Mouse (Mus musculus) embryonic facial prominence, embryonic 15.5 days (tissue): ENCODE measurements around the gene Synj2bp. TPM values are rescaled to one million over a fixed set of nuclear protein-coding genes. Genes with fewer than 3 reads are reported as not detected.
A peak's percentile ranks its signal among the peaks of the same experiment; 100 is the strongest.
"Not testable (repeated sequence)": the region's sequence is repeated elsewhere in the genome, so short reads cannot be mapped to it uniquely, and the experiment has no call there.

Experiments used
- ATAC-seq: fragments of 200-750 bp; cut with Nextera tagmentation; 2 replicates; pipeline ENCODE4 v1.8.0; 2017; ENCODE audit warnings: low read depth, moderate TSS enrichment; ENCODE audit not compliant: insufficient number of reproducible peaks, low FRiP score, low TSS enrichment
- H3K27ac ChIP-seq: fragments of 300-500 bp; sonication (generic); replicated peaks from 2 replicates; pipeline ENCODE4 v1.5.1; 2015; ENCODE audit warnings: mild to moderate bottlenecking, inconsistent platforms
- H3K27me3 ChIP-seq: fragments of 300-500 bp; sonication (generic); 2 replicates; pipeline ENCODE4 v1.6.1; 2015; ENCODE audit warnings: inconsistent platforms
- H3K36me3 ChIP-seq: fragments of 300-500 bp; sonication (generic); 2 replicates; pipeline ENCODE4 v1.6.1; 2015; ENCODE audit warnings: mild to moderate bottlenecking, inconsistent platforms
- H3K4me1 ChIP-seq: fragments of 300-500 bp; sonication (generic); 2 replicates; pipeline ENCODE4 v1.6.1; 2015; ENCODE audit warnings: inconsistent platforms
- H3K4me2 ChIP-seq: fragments of 300-500 bp; sonication (generic); replicated peaks from 2 replicates; pipeline ENCODE4 v1.6.1; 2015; ENCODE audit warnings: mild to moderate bottlenecking, inconsistent platforms
- H3K4me3 ChIP-seq: fragments of 300-500 bp; sonication (generic); replicated peaks from 2 replicates; pipeline ENCODE4 v1.5.1; 2015; ENCODE audit warnings: mild to moderate bottlenecking, inconsistent platforms
- H3K9ac ChIP-seq: fragments of 300-500 bp; sonication (generic); 2 replicates; pipeline ENCODE4 v1.6.1; 2015; ENCODE audit warnings: inconsistent platforms
- H3K9me3 ChIP-seq: fragments of 300-500 bp; sonication (generic); replicated peaks from 2 replicates; pipeline ENCODE4 v1.6.1; 2016; ENCODE audit warnings: inconsistent platforms
- WGBS: fragments of 180-500 bp; shearing (Covaris S2); methylation state at CpG from one replicate; pipeline ENCODE4 v1.1.7; 2015; 5-methylcytosine and 5-hydroxymethylcytosine counted together
- polyA plus RNA-seq: library from polyadenylated mRNA; unstranded; fragments of >200 nt; fragmentation: Nextera tagmentation; extraction: Ambion mirVana; gene quantifications from 2 replicates; pipeline ENCODE4 v1.2.1, GENCODE M21; 2015

The Synj2bp gene
- polyA plus RNA-seq, 1 experiment from 2014 or later = 36.5 TPM

GRCm38 (mm10) chr12:81484727-81485191 is 48.0 kb downstream of the Synj2bp start, which contains the start of gene Cox16:
Gene Cox16, minus strand, starts transcription at chr12:81485127.
- peak within 1 kb of the TSS; percentile 94 for H3K27ac ChIP-seq
- under 1% methylated on average over 31 of the region's 31 CpGs for WGBS
- peak; percentile 97 for ATAC-seq
- H3K4me3 ChIP-seq = peak within 1 kb of the TSS; percentile 77
- no peaks in the 10 kb centered on the region for H3K27me3 ChIP-seq
- H3K9me3 ChIP-seq = no peaks in the 10 kb centered on the region
- H3K4me1 ChIP-seq = 0 out of 2 replicates have a peak, but pooled peaks cover 2% of the 10 kb centered on the region
- no peaks in the 10 kb centered on the region for H3K36me3 ChIP-seq
- peak within 1 kb of the TSS; percentile 52 for H3K4me2 ChIP-seq
- H3K9ac ChIP-seq = peak within 1 kb of the TSS; percentile 69

GRCm38 (mm10) chr12:81484212-81484611 is 48.5 kb downstream of the Synj2bp start:
- no peaks in the 10 kb centered on the region for H3K27me3 ChIP-seq
- H3K9ac ChIP-seq = peak overlapping the region; percentile 69; the same call in 1 of the 2 replicates
- H3K36me3 ChIP-seq = no peaks in the 10 kb centered on the region
- ATAC-seq = no peak
- no peaks in the 10 kb centered on the region for H3K9me3 ChIP-seq
- peak overlapping the region; percentile 52 for H3K4me2 ChIP-seq
- H3K4me1 ChIP-seq = 0 out of 2 replicates have a peak, but pooled peaks cover 2% of the 10 kb centered on the region
- peak overlapping the region; percentile 94 for H3K27ac ChIP-seq
- H3K4me3 ChIP-seq = peak overlapping the region; percentile 77
- under 1% methylated on average over 7 of the region's 7 CpGs for WGBS

- Histone ChIP-seq H3K4me3 (peak overlapping the region; percentile 77), H3K27ac (no peak overlapping the region), H3K4me1 (0 out of 2 replicates have a peak, but pooled peaks cover 2% of the 10 kb centered on the region), H3K36me3 (no peaks in the 10 kb centered on the region), H3K27me3 (no peaks in the 10 kb centered on the region), H3K4me2 (peak overlapping the region; percentile 52), H3K9ac (no peak overlapping the region), H3K9me3 (no peaks in the 10 kb centered on the region)
- ATAC-seq = no peak
- WGBS = 46% methylated on average over 17 of the region's 17 CpGs
Measured at GRCm38 (mm10) chr12:81483656-81484055, 49.1 kb downstream of the Synj2bp start.

DNA sequence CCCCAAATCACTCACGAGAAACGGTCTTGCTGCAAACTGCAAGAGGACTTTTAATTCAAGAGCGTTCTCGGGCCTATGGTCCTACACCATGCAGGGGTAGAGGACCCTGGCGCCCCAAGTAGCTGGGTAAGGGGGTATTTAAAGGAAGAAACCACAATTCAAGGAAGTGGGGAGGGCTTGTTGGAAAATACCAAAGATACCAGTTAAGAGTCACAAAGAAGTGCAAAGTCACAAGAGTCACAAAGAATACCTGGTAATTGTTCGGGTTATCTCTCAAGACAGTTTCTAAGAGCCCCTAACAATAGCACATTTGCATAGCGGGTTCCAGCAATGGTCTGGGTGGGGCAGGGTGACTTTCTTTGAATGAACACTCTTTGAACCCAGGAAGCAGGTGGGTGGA is 73.7 kb downstream of the Synj2bp start:
- not testable (repeated sequence) for H3K9ac ChIP-seq, H3K4me1 ChIP-seq, H3K4me2 ChIP-seq, H3K4me3 ChIP-seq, H3K27me3 ChIP-seq, H3K27ac ChIP-seq, H3K36me3 ChIP-seq, ATAC-seq, H3K9me3 ChIP-seq
- WGBS = 95% methylated on average over 7 of the region's 7 CpGs

Other genes starting within 250 kb of the Synj2bp start
- gene Slc8a3, start 199.7 kb downstream of the Synj2bp start, polyA plus RNA-seq = 6.2 and 6.7 TPM in 2 replicates
- gene Gm4787, start 153.4 kb downstream of the Synj2bp start, polyA plus RNA-seq = 0.16 and 0.25 TPM in 2 replicates
- 0.60 and 0.76 TPM in 2 replicates for gene Adam4, start 111.0 kb downstream of the Synj2bp start, polyA plus RNA-seq
- 119 and 123 TPM in 2 replicates for gene Cox16, start 47.8 kb downstream of the Synj2bp start, polyA plus RNA-seq
- gene Gm20498, start within 50 bp of the Synj2bp start, polyA plus RNA-seq = 23.2 and 23.6 TPM in 2 replicates
- gene Adam21, start 35.6 kb upstream of the Synj2bp start, polyA plus RNA-seq = 0.25 and 0.49 TPM in 2 replicates
- gene Med6, start 62.1 kb upstream of the Synj2bp start, polyA plus RNA-seq = 52.9 and 59.8 TPM in 2 replicates
- gene Ttc9, start 98.3 kb upstream of the Synj2bp start, polyA plus RNA-seq = 6.5 and 6.8 TPM in 2 replicates
- gene Map3k9, start 248.3 kb upstream of the Synj2bp start, polyA plus RNA-seq = 1.8 and 2.0 TPM in 2 replicates